Mouse (Mus musculus) intestine, embryonic 16.5 days (tissue): ENCODE measurements around the gene S100a8. TPM values are rescaled to one million over a fixed set of nuclear protein-coding genes. Genes with fewer than 3 reads are reported as not detected.

ENCODE experiments used
- ATAC-seq: fragments of 200-750 bp; cut with Nextera tagmentation; 2 replicates; pipeline ENCODE4 v1.8.0; 2017; ENCODE audit warnings: moderate TSS enrichment, moderate library complexity
- H3K27ac ChIP-seq: fragments of 300-500 bp; sonication (generic); 2 replicates; pipeline ENCODE4 v1.5.1; 2014; ENCODE audit warnings: mild to moderate bottlenecking, low read length
- H3K27me3 ChIP-seq: fragments of 300-500 bp; sonication (generic); replicated peaks from 2 replicates; pipeline ENCODE4 v1.6.1; 2014; ENCODE audit warnings: low read length, control low read depth, mixed read lengths; ENCODE audit not compliant: control insufficient read depth, insufficient read depth
- H3K36me3 ChIP-seq: fragments of 300-500 bp; sonication (generic); 2 replicates; pipeline ENCODE4 v1.6.1; 2014; ENCODE audit warnings: low read length, control low read depth; ENCODE audit not compliant: control insufficient read depth, insufficient read depth
- H3K4me1 ChIP-seq: fragments of 300-500 bp; sonication (generic); 2 replicates; pipeline ENCODE4 v1.6.1; 2014; ENCODE audit warnings: low read length, control low read depth, mixed read lengths; ENCODE audit not compliant: control insufficient read depth, insufficient read depth
- H3K4me2 ChIP-seq: fragments of 300-500 bp; sonication (generic); 2 replicates; pipeline ENCODE4 v1.6.1; 2014; ENCODE audit warnings: low read depth, low read length, control low read depth
- H3K4me3 ChIP-seq: fragments of 300-500 bp; sonication (generic); 2 replicates; pipeline ENCODE4 v1.5.1; 2014; ENCODE audit warnings: mild to moderate bottlenecking, low read length
- H3K9ac ChIP-seq: fragments of 300-500 bp; sonication (generic); 2 replicates; pipeline ENCODE4 v1.6.1; 2014; ENCODE audit warnings: low read depth, low read length
- H3K9me3 ChIP-seq: fragments of 300-500 bp; sonication (generic); 2 replicates; pipeline ENCODE4 v1.6.1; 2016; ENCODE audit warnings: low read length, control low read depth; ENCODE audit not compliant: control insufficient read depth
- WGBS: fragments of 180-500 bp; shearing (Covaris S2); extraction: QIAGEN DNeasy Blood & Tissue Kit; methylation state at CpG from one replicate; pipeline ENCODE4 v1.1.7; 2014; 5-methylcytosine and 5-hydroxymethylcytosine counted together
- polyA plus RNA-seq: library from polyadenylated mRNA; unstranded; fragments of >200 nt; fragmentation: Nextera tagmentation; extraction: Ambion mirVana; gene quantifications from 2 replicates; pipeline ENCODE4 v1.2.1, GENCODE M21; 2015

Gene S100a8
- polyA plus RNA-seq, 1 experiment from 2014 or later, result 30.6 TPM

DNA sequence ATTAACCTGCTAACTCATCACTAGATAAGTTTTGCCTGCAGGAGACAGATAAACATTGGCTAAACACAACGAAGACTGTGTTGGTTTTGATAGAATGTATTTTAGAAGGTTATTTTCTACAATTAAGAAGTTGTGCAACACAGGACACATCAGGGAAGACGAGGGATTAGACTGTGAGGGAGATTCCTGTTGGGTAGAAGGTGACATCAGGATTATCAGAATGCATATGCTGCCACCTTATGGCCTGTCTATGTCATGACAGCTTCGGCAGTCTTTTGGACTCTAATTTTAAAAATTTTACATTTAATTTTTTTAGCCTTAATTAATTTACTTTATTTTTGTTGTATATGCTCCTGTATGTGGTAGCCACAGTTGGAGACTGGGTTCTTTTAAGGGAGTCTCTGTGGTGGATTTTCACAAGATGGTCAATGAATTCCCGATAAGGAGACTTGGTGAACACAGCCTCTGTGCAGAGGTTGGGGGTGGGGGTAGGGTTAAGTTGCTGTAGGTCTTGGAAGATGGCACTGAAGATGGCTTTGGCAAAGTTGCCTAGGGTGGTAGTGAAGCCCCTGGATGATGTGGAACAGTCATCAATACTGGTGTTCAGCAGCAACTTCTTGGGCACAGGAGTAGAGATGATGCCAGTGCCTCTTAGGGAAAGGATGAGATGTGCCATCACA is 39.9 kb downstream of the S100a8 start:
- Histone ChIP-seq H3K4me2 (no peak overlapping the region), H3K36me3 (no peaks in the 10 kb centered on the region), H3K9me3 (no peaks in the 10 kb centered on the region), H3K27ac (no peak overlapping the region), H3K9ac (no peak overlapping the region), H3K27me3 (no peaks in the 10 kb centered on the region), H3K4me3 (no peak overlapping the region), H3K4me1 (no peaks in the 10 kb centered on the region)
- peak; percentile 53; the same call in 1 of the 2 replicates for ATAC-seq
- WGBS, result 25% methylated on average over 4 of the region's 4 CpGs

GRCm38 (mm10) chr3:90709591-90710460 is 41.0 kb downstream of the S100a8 start:
- no peak overlapping the region for H3K9ac ChIP-seq
- ATAC-seq, result peak; percentile 63
- 47% methylated on average over 12 of the region's 12 CpGs for WGBS
- no peak overlapping the region for H3K4me2 ChIP-seq
- H3K27ac ChIP-seq, result no peak overlapping the region
- no peaks in the 10 kb centered on the region for H3K36me3 ChIP-seq
- H3K4me1 ChIP-seq, result no peaks in the 10 kb centered on the region
- H3K4me3 ChIP-seq, result no peak overlapping the region
- no peaks in the 10 kb centered on the region for H3K27me3 ChIP-seq
- no peaks in the 10 kb centered on the region for H3K9me3 ChIP-seq

Other genes with a start within 250 kb of the S100a8 start
- gene Ints3, start 235.4 kb upstream of the S100a8 start, polyA plus RNA-seq, result 20.2 and 22.1 TPM in 2 replicates
- 5.6 and 6.6 TPM in 2 replicates for gene Npr1, start 203.1 kb upstream of the S100a8 start, polyA plus RNA-seq
- 125 and 140 TPM in 2 replicates for gene Ilf2, start 192.9 kb upstream of the S100a8 start, polyA plus RNA-seq
- gene Snapin, start 177.9 kb upstream of the S100a8 start, polyA plus RNA-seq, result 74.7 and 79.4 TPM in 2 replicates
- gene Chtop, start 159.5 kb upstream of the S100a8 start, polyA plus RNA-seq, result 90.4 and 99.8 TPM in 2 replicates
- gene S100a1, start 154.6 kb upstream of the S100a8 start, polyA plus RNA-seq, result 142 and 192 TPM in 2 replicates
- gene S100a13, start 154.5 kb upstream of the S100a8 start, polyA plus RNA-seq, result 38.5 and 40.8 TPM in 2 replicates
- 7.1 and 10.7 TPM in 2 replicates for gene S100a14, start 142.1 kb upstream of the S100a8 start, polyA plus RNA-seq
- gene S100a16, start 131.7 kb upstream of the S100a8 start, polyA plus RNA-seq, result 99.1 and 113 TPM in 2 replicates
- gene S100a3, start 108.4 kb upstream of the S100a8 start, polyA plus RNA-seq, result 0.23 and 0.29 TPM in 2 replicates
- not detected in 2 replicates for gene S100a2, start 78.7 kb upstream of the S100a8 start, polyA plus RNA-seq
- gene Gm42674, start 67.1 kb upstream of the S100a8 start, polyA plus RNA-seq, result not detected in 2 replicates
- gene S100a4, start 65.2 kb upstream of the S100a8 start, polyA plus RNA-seq, result 3.6 and 4.0 TPM in 2 replicates
- gene S100a5, start 60.5 kb upstream of the S100a8 start, polyA plus RNA-seq, result 13.2 and 16.0 TPM in 2 replicates
- gene S100a6, start 56.1 kb upstream of the S100a8 start, polyA plus RNA-seq, result 376 and 422 TPM in 2 replicates
- gene S100a7a, start 15.0 kb upstream of the S100a8 start, polyA plus RNA-seq, result 0.17 and 0.42 TPM in 2 replicates
- gene S100a9, start 26.7 kb downstream of the S100a8 start, polyA plus RNA-seq, result 10.1 and 27.1 TPM in 2 replicates
- not detected in 2 replicates for gene Pglyrp4, start 57.9 kb downstream of the S100a8 start, polyA plus RNA-seq
- gene Gm5849, start 108.9 kb downstream of the S100a8 start, polyA plus RNA-seq, result not detected in 2 replicates